Mouse (Mus musculus) lung, postnatal 0 days (tissue): ENCODE results near the gene Ilf3. TPM values are rescaled to one million over a fixed set of nuclear protein-coding genes. Genes with fewer than 3 reads are reported as not detected.

Source experiments
- ATAC-seq: fragments of 200-750 bp; cut with Nextera tagmentation; 2 replicates; pipeline ENCODE4 v1.8.0; 2017; ENCODE audit warnings: moderate library complexity
- DNase-seq: peaks from one replicate; pipeline ENCODE4 v3.0.0-alpha.2; 2016; ENCODE audit warnings: low spot score
- H3K27ac ChIP-seq: fragments of 300-500 bp; sonication (generic); 2 replicates; pipeline ENCODE4 v1.5.1; 2014; ENCODE audit warnings: antibody characterized with exemption, mild to moderate bottlenecking, low read length, mixed read lengths
- H3K27me3 ChIP-seq: fragments of 300-500 bp; sonication (generic); replicated peaks from 2 replicates; pipeline ENCODE4 v1.6.1; 2014; ENCODE audit warnings: low read length, mixed read lengths; ENCODE audit not compliant: insufficient read depth
- H3K36me3 ChIP-seq: fragments of 300-500 bp; sonication (generic); 2 replicates; pipeline ENCODE4 v1.6.1; 2014; ENCODE audit warnings: low read length, mixed read lengths; ENCODE audit not compliant: insufficient read depth
- H3K4me1 ChIP-seq: fragments of 300-500 bp; sonication (generic); 2 replicates; pipeline ENCODE4 v1.6.1; 2014; ENCODE audit warnings: antibody characterized with exemption, low read depth, low read length, mixed read lengths; ENCODE audit not compliant: insufficient read depth
- H3K4me2 ChIP-seq: fragments of 300-500 bp; sonication (generic); replicated peaks from 2 replicates; pipeline ENCODE4 v1.6.1; 2014; ENCODE audit warnings: low read depth, mild to moderate bottlenecking, low read length, moderate library complexity, mixed read lengths
- H3K4me3 ChIP-seq: fragments of 300-500 bp; sonication (generic); 2 replicates; pipeline ENCODE4 v1.5.1; 2014; ENCODE audit warnings: low read depth, low read length
- H3K9ac ChIP-seq: fragments of 300-500 bp; sonication (generic); replicated peaks from 2 replicates; pipeline ENCODE4 v1.6.1; 2014; ENCODE audit warnings: low read depth, mild to moderate bottlenecking
- H3K9me3 ChIP-seq: fragments of 300-500 bp; sonication (generic); 2 replicates; pipeline ENCODE4 v1.6.1; 2016; ENCODE audit warnings: low read length, mixed read lengths
- CTCF ChIP-seq: IDR thresholded peaks from 2 replicates; pipeline ENCODE4 v1.5.1; 2016; ENCODE audit warnings: antibody characterized with exemption, mild to moderate bottlenecking
- EP300 ChIP-seq: IDR thresholded peaks from 2 replicates; pipeline ENCODE4 v1.6.1; 2016; ENCODE audit warnings: antibody characterized with exemption, mild to moderate bottlenecking, control low read depth
- WGBS: fragments of 180-500 bp; shearing (Covaris S2); extraction: QIAGEN DNeasy Blood & Tissue Kit; methylation state at CpG from one replicate; pipeline ENCODE4 v1.1.7; 2014; 5-methylcytosine and 5-hydroxymethylcytosine counted together
- polyA plus RNA-seq: library from polyadenylated mRNA; unstranded; fragments of >200 nt; fragmentation: Nextera tagmentation; extraction: Ambion mirVana; gene quantifications from 2 replicates; pipeline ENCODE4 v1.2.1, GENCODE M21; 2015

Gene Ilf3
- polyA plus RNA-seq, 1 experiment from 2014 or later = 53.4 TPM

- DNase-seq = no peak
- 98% methylated on average over 2 of the region's 2 CpGs for WGBS
- H3K4me2 ChIP-seq = no peak overlapping the region
- no peak for ATAC-seq
- H3K9ac ChIP-seq = no peak overlapping the region
- no peaks in the 10 kb centered on the region for H3K36me3 ChIP-seq
- TF ChIP-seq EP300 (no peak), CTCF (no peak)
- H3K9me3 ChIP-seq = no peaks in the 10 kb centered on the region
- no peak overlapping the region for H3K4me3 ChIP-seq
- no peaks in the 10 kb centered on the region for H3K27me3 ChIP-seq
- H3K27ac ChIP-seq = no peak overlapping the region
- no peaks in the 10 kb centered on the region for H3K4me1 ChIP-seq
Observed at GRCm38 (mm10) chr9:21417866-21418265, 50.2 kb downstream of the Ilf3 start.

DNA sequence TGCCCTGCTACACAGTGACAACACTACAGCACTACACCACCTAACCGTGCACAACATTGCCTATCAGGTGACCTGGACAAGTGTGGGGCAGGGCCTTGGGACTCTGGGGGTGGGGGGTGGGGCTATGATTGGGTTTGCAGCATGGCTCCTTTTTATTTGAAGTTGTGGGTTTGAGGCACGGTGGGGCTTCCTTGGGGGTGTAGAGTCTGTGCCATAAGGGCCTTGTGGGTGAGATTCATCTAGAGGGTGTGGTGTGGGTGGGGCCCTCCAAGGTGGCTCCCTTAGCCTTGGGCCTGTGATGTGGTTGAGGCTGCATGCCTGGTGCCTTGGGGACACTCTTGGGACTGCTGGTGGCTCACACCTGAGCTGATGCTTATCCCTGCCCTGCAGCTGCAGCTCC is 52.0 kb downstream of the Ilf3 start:
- no peak overlapping the region for H3K4me2 ChIP-seq
- no peak for DNase-seq
- H3K9me3 ChIP-seq = no peaks in the 10 kb centered on the region
- no peaks in the 10 kb centered on the region for H3K27me3 ChIP-seq
- H3K9ac ChIP-seq = no peak overlapping the region
- ATAC-seq = no peak
- no peak overlapping the region for H3K27ac ChIP-seq
- H3K4me3 ChIP-seq = no peak overlapping the region
- no peaks in the 10 kb centered on the region for H3K36me3 ChIP-seq
- 71% methylated on average over 2 of the region's 2 CpGs for WGBS
- TF ChIP-seq CTCF = no peak
- TF ChIP-seq EP300 = no peak
- H3K4me1 ChIP-seq = no peaks in the 10 kb centered on the region

DNA sequence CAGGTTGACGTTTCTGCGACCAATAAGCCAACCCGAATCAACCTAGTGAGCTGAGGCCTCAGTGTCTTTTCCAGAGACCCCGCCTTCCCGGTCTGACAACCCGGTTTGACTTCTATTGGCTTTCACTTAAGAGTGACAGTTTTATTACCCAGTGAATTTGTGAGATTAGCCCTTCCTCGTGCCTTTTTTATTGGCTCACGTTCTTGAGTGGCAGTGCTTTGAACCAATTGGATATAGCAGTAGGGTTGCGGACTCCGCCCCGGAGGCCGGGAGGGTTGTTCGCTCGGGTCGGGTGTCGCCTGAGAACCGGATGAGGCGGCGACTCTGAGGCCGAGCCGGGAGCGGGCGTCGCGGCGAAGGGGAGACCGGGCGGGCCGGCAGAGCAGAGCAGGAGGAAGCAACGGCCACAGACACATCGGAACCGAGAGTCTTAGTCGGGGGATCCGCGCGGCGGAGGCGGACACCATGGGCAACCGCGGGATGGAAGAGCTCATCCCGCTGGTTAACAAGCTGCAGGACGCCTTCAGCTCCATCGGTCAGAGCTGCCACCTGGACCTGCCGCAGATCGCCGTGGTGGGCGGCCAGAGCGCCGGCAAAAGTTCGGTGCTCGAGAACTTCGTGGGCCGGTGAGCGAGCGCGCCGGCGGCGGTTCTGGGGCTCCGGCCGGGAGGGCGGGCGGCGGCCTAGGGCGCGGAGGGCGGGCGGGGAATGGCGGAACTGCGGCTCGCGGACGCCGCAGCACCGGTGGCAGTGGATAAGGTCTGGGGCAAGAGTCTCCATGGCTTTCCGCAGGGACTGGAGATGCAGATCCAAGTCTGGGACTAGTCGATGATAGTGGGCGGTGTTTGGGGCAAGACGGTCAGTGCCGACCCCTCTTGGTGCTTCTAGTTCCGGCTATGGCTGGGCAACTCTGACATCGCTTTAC is 57.2 kb downstream of the Ilf3 start, which contains the start of gene Dnm2:
Gene Dnm2 (plus strand): TSS at position 278 of the 925 bp plus-strand sequence.
- Histone ChIP-seq H3K4me3 (peak within 1 kb of the TSS; percentile 97), H3K27me3 (no peaks in the 10 kb centered on the region), H3K4me2 (peak within 1 kb of the TSS; percentile 85), H3K9me3 (no peaks in the 10 kb centered on the region), H3K27ac (peak within 1 kb of the TSS; percentile 92), H3K4me1 (peaks cover 13% of the 10 kb centered on the region), H3K9ac (peak within 1 kb of the TSS; percentile 95), H3K36me3 (no peaks in the 10 kb centered on the region)
- ATAC-seq = peak; percentile 99
- peak; percentile 9 for TF ChIP-seq CTCF
- TF ChIP-seq EP300 = peak; percentile 94
- WGBS = under 1% methylated on average over 73 of the region's 82 CpGs
- DNase-seq = peak; percentile 98

- no peaks in the 10 kb centered on the region for H3K9me3 ChIP-seq
- H3K36me3 ChIP-seq = no peaks in the 10 kb centered on the region
- H3K4me3 ChIP-seq = peak overlapping the region; percentile 97
- peak overlapping the region; percentile 92 for H3K27ac ChIP-seq
- peak overlapping the region; percentile 95 for H3K9ac ChIP-seq
- 2% methylated on average over 6 of the region's 6 CpGs for WGBS
- DNase-seq (no peak), ATAC-seq (no peak)
- TF ChIP-seq CTCF (no peak), EP300 (no peak)
- peak overlapping the region; percentile 85 for H3K4me2 ChIP-seq
- peaks cover 13% of the 10 kb centered on the region for H3K4me1 ChIP-seq
- H3K27me3 ChIP-seq = no peaks in the 10 kb centered on the region
Observed at GRCm38 (mm10) chr9:21425556-21425945, 57.9 kb downstream of the Ilf3 start.

DNA sequence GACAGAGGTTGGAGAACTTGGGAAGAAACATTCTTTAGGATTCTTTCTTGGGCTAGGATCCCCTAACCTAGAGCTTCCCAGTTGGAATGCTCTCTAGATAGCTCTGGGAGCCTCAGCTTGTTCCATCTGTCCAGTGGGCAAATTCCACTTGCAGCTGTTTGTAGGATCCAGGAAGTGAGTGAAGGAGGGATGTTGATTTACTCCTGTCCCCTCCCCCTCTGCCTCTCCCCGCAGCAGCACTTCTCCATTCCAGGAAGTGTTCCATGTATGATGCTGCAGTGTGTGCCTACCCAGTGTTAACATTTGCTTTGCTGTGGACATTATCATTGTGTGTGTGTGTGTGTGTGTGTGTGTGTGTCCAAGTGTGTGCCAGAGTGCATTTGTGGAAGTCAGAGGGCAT is 58.3 kb downstream of the Ilf3 start:
- peak; percentile 87 for DNase-seq
- WGBS = 0% methylated on average over 1 of the region's 1 CpGs
- no peak for ATAC-seq

DNA sequence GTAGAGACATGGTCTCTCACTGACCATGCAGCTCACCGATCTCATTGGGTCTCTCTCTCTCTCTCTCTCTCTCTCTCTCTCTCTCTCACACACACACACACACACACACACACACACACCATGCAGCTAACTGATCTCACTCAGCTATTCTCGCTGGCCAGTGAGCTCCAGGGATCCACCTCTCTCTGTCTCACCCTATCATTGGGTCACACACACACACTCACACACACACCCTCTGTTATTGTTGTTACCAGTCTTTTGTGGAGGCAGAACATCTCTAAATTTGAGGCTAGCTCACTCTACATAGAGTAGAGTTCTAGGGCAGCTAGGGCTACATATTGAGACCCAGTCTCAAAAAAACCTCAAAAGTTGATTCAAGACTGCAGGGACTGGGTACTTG is 58.9 kb downstream of the Ilf3 start:
- no peak overlapping the region for H3K9ac ChIP-seq
- H3K9me3 ChIP-seq = no peaks in the 10 kb centered on the region
- peaks cover 13% of the 10 kb centered on the region for H3K4me1 ChIP-seq
- no peak for ATAC-seq
- H3K4me3 ChIP-seq = peak overlapping the region; percentile 97; the same call in 1 of the 2 replicates
- no peaks in the 10 kb centered on the region for H3K27me3 ChIP-seq
- DNase-seq = no peak
- H3K4me2 ChIP-seq = peak overlapping the region; percentile 85
- TF ChIP-seq CTCF (no peak), EP300 (no peak)
- 69% methylated on average over 2 of the region's 2 CpGs for WGBS
- H3K27ac ChIP-seq = no peak overlapping the region
- no peaks in the 10 kb centered on the region for H3K36me3 ChIP-seq

More for the DNA sequence above, 58.3 kb downstream of the Ilf3 start:
- H3K27me3 ChIP-seq = no peaks in the 10 kb centered on the region
- peak overlapping the region; percentile 97 for H3K4me3 ChIP-seq
- no peak for TF ChIP-seq CTCF
- TF ChIP-seq EP300 = no peak
- H3K9me3 ChIP-seq = no peaks in the 10 kb centered on the region
- H3K9ac ChIP-seq = peak overlapping the region; percentile 95
- H3K4me1 ChIP-seq = peaks cover 13% of the 10 kb centered on the region
- peak overlapping the region; percentile 92 for H3K27ac ChIP-seq
- no peaks in the 10 kb centered on the region for H3K36me3 ChIP-seq
- H3K4me2 ChIP-seq = peak overlapping the region; percentile 85
